Mouse (Mus musculus) neural tube, embryonic 14.5 days (tissue): ENCODE measurements at regions not wholly inside any gene's neighbourhood (a gene's known extent, or its start where the extent isn't known, plus 50 kb on each side); places are given as distances from the start of the nearest gene placed in this dataset.

Experiments
- ATAC-seq: fragments of 200-750 bp; cut with Nextera tagmentation; 2 replicates; pipeline ENCODE4 v1.8.0; 2017; ENCODE audit warnings: low read depth, mild to moderate bottlenecking, moderate TSS enrichment, moderate library complexity
- H3K27ac ChIP-seq: fragments of 300-500 bp; sonication (generic); 2 replicates; pipeline ENCODE4 v1.5.1; 2014; ENCODE audit warnings: low read depth, mild to moderate bottlenecking, control low read depth, low read length, moderate library complexity, mixed read lengths
- H3K27me3 ChIP-seq: fragments of 300-500 bp; sonication (generic); 2 replicates; pipeline ENCODE4 v1.6.1; 2014; ENCODE audit warnings: low read length; ENCODE audit not compliant: control insufficient read depth, insufficient read depth
- H3K36me3 ChIP-seq: fragments of 300-500 bp; sonication (generic); 2 replicates; pipeline ENCODE4 v1.6.1; 2014; ENCODE audit warnings: low read length, mixed read lengths; ENCODE audit not compliant: control insufficient read depth, insufficient read depth
- H3K4me1 ChIP-seq: fragments of 300-500 bp; sonication (generic); 2 replicates; pipeline ENCODE4 v1.6.1; 2014; ENCODE audit warnings: low read length; ENCODE audit not compliant: control insufficient read depth, insufficient read depth
- H3K4me2 ChIP-seq: fragments of 300-500 bp; sonication (generic); 2 replicates; pipeline ENCODE4 v1.6.1; 2014; ENCODE audit warnings: mild to moderate bottlenecking, low read depth, low read length, control low read depth
- H3K4me3 ChIP-seq: fragments of 300-500 bp; sonication (generic); 2 replicates; pipeline ENCODE4 v1.5.1; 2014; ENCODE audit warnings: low read depth, low read length, control low read depth, mixed read lengths
- H3K9ac ChIP-seq: fragments of 300-500 bp; sonication (generic); replicated peaks from 2 replicates; pipeline ENCODE4 v1.6.1; 2014; ENCODE audit warnings: low read depth, mild to moderate bottlenecking, control low read depth, low read length, mixed read lengths
- H3K9me3 ChIP-seq: fragments of 300-500 bp; sonication (generic); 2 replicates; pipeline ENCODE4 v1.6.1; 2016; ENCODE audit warnings: low read length; ENCODE audit not compliant: control insufficient read depth
- WGBS: fragments of 180-500 bp; shearing (Covaris S2); extraction: QIAGEN DNeasy Blood & Tissue Kit; methylation state at CpG from one replicate; pipeline ENCODE4 v1.1.7; 2014; 5-methylcytosine and 5-hydroxymethylcytosine counted together

- WGBS: 26% methylated on average over 6 of the region's 6 CpGs
- Histone ChIP-seq H3K27ac (no peak overlapping the region), H3K4me2 (no peak overlapping the region), H3K4me3 (no peak overlapping the region), H3K4me1 (no peaks in the 10 kb centered on the region), H3K9ac (no peak overlapping the region), H3K27me3 (no peaks in the 10 kb centered on the region), H3K9me3 (no peaks in the 10 kb centered on the region), H3K36me3 (no peaks in the 10 kb centered on the region)
- no peak for ATAC-seq
Measured at GRCm38 (mm10) chr14:72294631-72295030, 197.0 kb downstream of the Gm9195 start.

- Histone ChIP-seq H3K9ac (no peak overlapping the region), H3K4me3 (no peak overlapping the region), H3K9me3 (no peaks in the 10 kb centered on the region), H3K27ac (no peak overlapping the region), H3K4me1 (no peaks in the 10 kb centered on the region), H3K27me3 (no peaks in the 10 kb centered on the region), H3K4me2 (no peak overlapping the region), H3K36me3 (no peaks in the 10 kb centered on the region)
- peak; percentile 67; the same call in 1 of the 2 replicates for ATAC-seq
- 69% methylated on average over 9 of the region's 9 CpGs for whole genome bisulfite sequencing
Measured at GRCm38 (mm10) chr14:72293677-72294387, 197.8 kb downstream of the Gm9195 start.

GRCm38 (mm10) chr14:72292656-72293299 is 198.9 kb downstream of the Gm9195 start:
- Histone ChIP-seq H3K4me2 (no peak overlapping the region), H3K36me3 (no peaks in the 10 kb centered on the region), H3K9ac (no peak overlapping the region), H3K4me1 (no peaks in the 10 kb centered on the region), H3K9me3 (no peaks in the 10 kb centered on the region), H3K27me3 (no peaks in the 10 kb centered on the region), H3K27ac (no peak overlapping the region), H3K4me3 (no peak overlapping the region)
- 79% methylated on average over 7 of the region's 7 CpGs for WGBS
- no peak; the same call in 1 of the 2 replicates for ATAC-seq

GRCm38 (mm10) chr14:72277309-72277708 is 214.3 kb downstream of the Gm9195 start:
- Histone ChIP-seq H3K9me3 (no peaks in the 10 kb centered on the region), H3K4me3 (no peak overlapping the region), H3K27me3 (no peaks in the 10 kb centered on the region), H3K4me1 (no peaks in the 10 kb centered on the region), H3K4me2 (no peak overlapping the region), H3K9ac (no peak overlapping the region), H3K36me3 (no peaks in the 10 kb centered on the region), H3K27ac (no peak overlapping the region)
- no peak for ATAC-seq
- 85% methylated on average over 4 of the region's 4 CpGs for WGBS

GRCm38 (mm10) chr14:72259255-72259654 is 232.4 kb downstream of the Gm9195 start:
- ATAC-seq: no peak
- WGBS: 42% methylated on average over 2 of the region's 2 CpGs

GRCm38 (mm10) chr14:72241872-72242271 is 249.8 kb downstream of the Gm9195 start:
- Histone ChIP-seq H3K4me3 (no peak overlapping the region), H3K9ac (no peak overlapping the region), H3K4me1 (no peaks in the 10 kb centered on the region), H3K36me3 (no peaks in the 10 kb centered on the region), H3K9me3 (no peaks in the 10 kb centered on the region), H3K27ac (no peak overlapping the region), H3K27me3 (no peaks in the 10 kb centered on the region), H3K4me2 (no peak overlapping the region)
- 80% methylated on average over 4 of the region's 4 CpGs for WGBS
- no peak for ATAC-seq

More at GRCm38 (mm10) chr14:72259255-72259654, 232.4 kb downstream of the Gm9195 start:
- H3K4me2 ChIP-seq: no peak overlapping the region
- no peaks in the 10 kb centered on the region for H3K4me1 ChIP-seq
- no peak overlapping the region for H3K27ac ChIP-seq
- H3K9ac ChIP-seq: no peak overlapping the region
- H3K36me3 ChIP-seq: no peaks in the 10 kb centered on the region
- no peak overlapping the region for H3K4me3 ChIP-seq
- no peaks in the 10 kb centered on the region for H3K9me3 ChIP-seq
- H3K27me3 ChIP-seq: no peaks in the 10 kb centered on the region

- no peak overlapping the region for H3K9ac ChIP-seq
- no peak overlapping the region for H3K4me2 ChIP-seq
- H3K36me3 ChIP-seq: no peaks in the 10 kb centered on the region
- WGBS: 44% methylated on average over 4 of the region's 4 CpGs
- H3K27me3 ChIP-seq: no peaks in the 10 kb centered on the region
- ATAC-seq: no peak
- H3K4me1 ChIP-seq: no peaks in the 10 kb centered on the region
- no peak overlapping the region for H3K27ac ChIP-seq
- no peak overlapping the region for H3K4me3 ChIP-seq
- no peaks in the 10 kb centered on the region for H3K9me3 ChIP-seq
Measured at GRCm38 (mm10) chr14:72240272-72240671, 251.4 kb downstream of the Gm9195 start.

GRCm38 (mm10) chr14:72238344-72238743 is 253.3 kb downstream of the Gm9195 start:
- Histone ChIP-seq H3K27me3 (no peaks in the 10 kb centered on the region), H3K4me2 (no peak overlapping the region), H3K27ac (no peak overlapping the region), H3K4me3 (no peak overlapping the region), H3K4me1 (no peaks in the 10 kb centered on the region), H3K36me3 (no peaks in the 10 kb centered on the region), H3K9ac (no peak overlapping the region), H3K9me3 (no peaks in the 10 kb centered on the region)
- ATAC-seq: no peak
- WGBS: 97% methylated on average over 4 of the region's 4 CpGs

- Histone ChIP-seq H3K9ac (no peak overlapping the region), H3K36me3 (no peaks in the 10 kb centered on the region), H3K4me1 (no peaks in the 10 kb centered on the region), H3K27me3 (no peaks in the 10 kb centered on the region), H3K9me3 (no peaks in the 10 kb centered on the region), H3K27ac (no peak overlapping the region), H3K4me2 (no peak overlapping the region), H3K4me3 (no peak overlapping the region)
- no peak for ATAC-seq
- WGBS: 81% methylated on average over 6 of the region's 6 CpGs
Measured at GRCm38 (mm10) chr14:72234234-72235075, 257.2 kb downstream of the Gm9195 start.
